Mouse (Mus musculus) R1 (cell line): ENCODE data around the gene Cyth2.
A peak's percentile ranks its signal among the peaks of the same experiment; 100 is the strongest.

ENCODE experiments used
- DNase-seq: peaks from one replicate; pipeline ENCODE4 v3.0.0-alpha.2; 2018; ENCODE audit warnings: low read depth, low spot score

Gene Cyth2

GRCm38 (mm10) chr7:45814841-45815240, 460 bp upstream of the Cyth2 start:
- no peak for DNase-seq

DNA sequence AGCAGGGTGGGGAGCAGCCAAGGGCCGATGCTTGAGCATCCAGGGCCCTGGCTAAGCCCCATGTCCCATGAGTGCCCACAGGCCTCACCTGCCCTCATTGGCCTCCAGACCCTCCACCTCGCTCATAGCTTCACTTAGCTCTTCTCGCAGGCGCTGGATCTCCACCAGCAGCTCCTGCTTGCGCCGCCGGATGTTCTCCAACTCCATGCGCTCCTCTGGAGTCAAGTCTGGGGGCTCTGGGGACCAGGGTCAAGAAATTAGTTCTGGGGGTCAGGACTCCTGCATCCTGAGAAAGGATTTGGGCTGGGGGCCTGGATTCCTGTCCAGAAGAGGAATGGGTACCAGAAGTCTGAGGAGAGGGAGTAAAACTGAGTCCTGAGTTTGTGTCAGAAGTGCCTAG, 1.5 kb downstream of the Cyth2 start:
- no peak for DNase-seq

GRCm38 (mm10) chr7:45809276-45810075, 4.9 kb downstream of the Cyth2 start:
- DNase-seq, result no peak

DNA sequence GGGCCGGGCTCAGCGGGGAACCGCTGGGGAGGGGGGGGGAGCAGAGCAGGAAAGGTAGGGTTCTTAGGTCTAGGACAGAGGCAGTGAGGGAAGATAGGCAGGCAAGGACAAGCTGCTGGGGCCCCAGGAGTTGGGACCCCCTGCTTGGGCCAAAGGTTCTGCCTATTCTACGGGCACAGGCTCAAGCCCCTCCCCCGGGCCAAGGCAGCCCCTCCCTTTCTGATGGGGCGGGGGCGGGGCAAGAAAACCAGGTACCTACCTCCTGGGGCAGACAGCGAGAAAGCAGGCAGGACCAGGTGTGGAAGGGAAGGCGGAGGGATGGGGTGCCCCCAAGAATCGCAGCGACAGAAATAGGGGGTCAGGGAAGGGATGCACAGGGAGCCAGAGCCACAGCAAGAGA, 5.9 kb downstream of the Cyth2 start:
- peak; percentile 59 for DNase-seq

DNA sequence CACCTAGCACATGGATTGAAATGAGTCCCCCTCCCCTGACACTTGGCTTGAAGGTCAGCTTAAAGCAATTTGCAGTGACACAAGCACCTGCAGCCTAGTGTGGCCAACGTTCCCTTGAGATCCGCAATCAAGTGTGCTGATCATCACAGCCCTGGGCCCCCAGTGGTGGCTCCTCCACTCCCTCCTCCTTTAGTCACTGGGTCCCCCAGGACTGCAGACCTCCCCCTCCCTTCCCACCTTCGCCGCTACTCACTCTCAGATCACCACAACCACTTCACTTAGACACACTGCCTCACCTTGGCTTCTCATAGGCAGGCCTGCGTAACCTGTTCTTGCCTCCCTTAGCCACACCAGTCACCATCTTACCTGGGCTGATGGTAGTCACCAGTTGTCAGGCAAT, 8.4 kb downstream of the Cyth2 start:
- DNase-seq, result no peak

DNA sequence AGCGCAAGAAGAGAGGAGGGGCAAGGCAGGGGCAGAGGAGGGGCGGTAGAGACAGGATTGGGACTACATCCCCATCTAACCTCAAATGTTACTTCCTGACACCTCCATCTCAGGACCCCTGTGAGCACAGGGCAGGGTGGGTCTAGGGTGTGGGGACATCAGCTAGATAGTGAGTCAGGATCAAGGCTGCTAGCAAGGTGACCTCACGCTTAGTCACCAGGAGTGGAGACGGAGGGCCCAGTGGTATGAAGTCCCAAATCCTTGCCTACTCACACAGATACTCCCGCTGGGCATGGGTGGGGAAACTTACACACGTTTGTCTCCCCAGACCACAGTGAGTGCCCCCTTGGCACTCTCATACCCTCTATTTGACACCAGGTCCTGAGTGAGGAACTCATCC, 11.8 kb downstream of the Cyth2 start:
- DNase-seq, result no peak

DNA sequence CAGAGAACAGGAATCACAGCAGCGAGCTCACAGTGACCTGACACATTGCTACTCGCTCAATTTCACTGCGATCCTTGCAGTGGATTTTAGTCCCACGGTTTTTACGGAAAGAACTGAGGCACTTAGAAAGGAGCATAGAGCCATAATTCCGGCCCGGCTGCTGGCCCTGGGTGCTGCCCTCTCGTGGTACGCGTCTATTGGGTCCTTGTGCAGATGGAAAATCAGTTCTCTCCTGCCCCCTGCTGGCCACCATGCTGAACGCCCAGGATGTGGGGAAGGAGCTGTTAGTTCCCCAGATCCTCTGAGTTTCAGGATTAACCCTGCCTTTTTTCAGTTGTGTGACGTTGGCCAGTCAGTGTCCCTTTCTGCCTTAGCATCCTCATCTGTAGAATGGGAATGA, 13.0 kb downstream of the Cyth2 start:
- peak; percentile 92 for DNase-seq

DNA sequence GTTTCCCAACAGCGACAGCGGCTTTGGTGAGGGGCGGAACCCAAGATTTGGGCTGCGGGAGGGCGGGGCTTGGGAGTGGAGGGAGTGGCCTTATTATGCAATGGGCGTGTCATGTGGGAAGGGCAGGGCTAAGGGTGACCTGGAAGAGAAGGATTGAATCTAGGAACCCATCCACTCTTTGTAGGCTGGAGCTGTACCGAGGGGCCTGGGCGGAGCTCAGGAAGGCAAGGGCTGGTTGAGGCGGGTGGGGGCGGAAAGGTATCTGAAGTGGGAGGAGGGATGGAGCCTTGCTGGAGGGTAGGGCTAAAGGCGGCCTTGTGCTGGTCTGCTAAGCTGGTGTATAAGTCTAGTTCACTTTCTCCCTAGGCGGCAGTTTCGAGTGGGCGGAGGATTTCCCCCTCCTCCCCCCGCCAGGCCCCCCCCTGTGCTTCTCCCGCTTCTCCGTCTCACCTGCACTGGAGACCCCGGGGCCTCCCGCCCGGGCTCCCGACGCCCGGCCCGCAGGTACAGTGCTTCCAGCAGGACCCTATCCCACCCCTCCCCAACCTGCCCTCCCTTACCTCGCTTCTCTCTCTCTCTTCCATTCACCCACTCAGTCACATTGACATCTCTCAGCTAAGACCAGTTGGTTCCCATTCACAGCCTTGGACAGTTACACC, 13.7 kb downstream of the Cyth2 start:
- peak; percentile 95 for DNase-seq

- DNase-seq, result peak; percentile 91
These were observed 14.4 kb downstream of the Cyth2 start for GRCm38 (mm10) chr7:45800001-45800400.

GRCm38 (mm10) chr7:45798931-45799330, 15.4 kb downstream of the Cyth2 start:
- DNase-seq, result no peak

DNA sequence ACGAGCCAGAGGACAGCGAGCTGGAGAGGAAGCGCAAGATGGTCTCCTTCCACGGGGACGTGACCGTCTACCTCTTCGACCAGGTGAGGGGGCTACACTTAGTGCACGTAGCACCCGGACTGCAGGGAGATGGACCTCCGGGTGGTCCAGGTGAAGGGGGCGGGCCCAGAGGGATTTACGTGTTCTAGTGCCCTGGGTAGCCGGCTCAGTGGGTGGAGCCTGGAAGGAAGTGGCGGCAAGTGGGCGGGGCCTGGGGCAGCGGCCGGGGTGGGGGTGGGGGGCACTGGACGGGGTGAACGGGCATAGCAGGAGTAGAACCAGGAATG, 15.9 kb downstream of the Cyth2 start:
- peak; percentile 55 for DNase-seq

- DNase-seq, result no peak
These were observed 16.5 kb downstream of the Cyth2 start for GRCm38 (mm10) chr7:45797661-45798510.

GRCm38 (mm10) chr7:45796950-45797349, 17.4 kb downstream of the Cyth2 start:
- DNase-seq, result no peak

DNA sequence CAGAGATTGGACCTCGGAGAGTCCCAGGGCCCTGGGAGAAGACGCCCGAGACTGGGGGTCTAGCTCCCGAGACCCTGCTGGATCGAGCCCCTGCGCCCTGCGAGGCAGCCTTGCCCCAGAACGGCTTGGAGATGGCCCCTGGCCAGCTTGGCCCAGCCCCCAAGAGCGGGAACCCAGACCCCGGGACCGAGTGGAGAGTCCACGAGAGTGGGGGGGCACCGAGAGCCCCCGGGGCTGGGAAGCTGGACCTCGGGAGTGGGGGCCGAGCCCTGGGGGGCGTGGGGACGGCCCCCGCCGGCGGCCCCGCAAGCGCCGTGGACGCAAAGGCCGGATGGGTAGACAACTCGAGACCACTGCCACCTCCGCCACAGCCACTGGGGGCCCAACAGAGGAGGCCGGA, 19.4 kb downstream of the Cyth2 start:
- no peak for DNase-seq

GRCm38 (mm10) chr7:45793969-45794585, 20.3 kb downstream of the Cyth2 start:
- no peak for DNase-seq

DNA sequence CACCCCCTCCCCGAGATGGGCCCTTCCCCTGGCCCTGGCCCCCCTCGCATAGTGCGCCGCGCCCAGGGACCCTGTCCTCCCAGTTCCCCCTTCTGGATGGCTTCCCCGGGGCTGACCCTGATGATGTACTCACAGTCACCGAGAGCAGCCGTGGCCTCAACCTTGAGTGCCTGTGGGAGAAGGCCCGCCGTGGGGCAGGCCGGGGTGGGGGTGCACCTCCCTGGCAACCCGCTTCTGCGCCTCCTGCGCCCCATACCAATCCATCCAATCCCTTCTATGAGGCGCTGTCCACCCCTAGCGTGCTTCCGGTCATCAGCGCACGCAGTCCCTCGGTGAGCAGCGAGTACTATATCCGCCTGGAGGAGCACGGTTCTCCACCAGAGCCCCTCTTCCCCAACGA, 21.1 kb downstream of the Cyth2 start:
- no peak for DNase-seq

DNA sequence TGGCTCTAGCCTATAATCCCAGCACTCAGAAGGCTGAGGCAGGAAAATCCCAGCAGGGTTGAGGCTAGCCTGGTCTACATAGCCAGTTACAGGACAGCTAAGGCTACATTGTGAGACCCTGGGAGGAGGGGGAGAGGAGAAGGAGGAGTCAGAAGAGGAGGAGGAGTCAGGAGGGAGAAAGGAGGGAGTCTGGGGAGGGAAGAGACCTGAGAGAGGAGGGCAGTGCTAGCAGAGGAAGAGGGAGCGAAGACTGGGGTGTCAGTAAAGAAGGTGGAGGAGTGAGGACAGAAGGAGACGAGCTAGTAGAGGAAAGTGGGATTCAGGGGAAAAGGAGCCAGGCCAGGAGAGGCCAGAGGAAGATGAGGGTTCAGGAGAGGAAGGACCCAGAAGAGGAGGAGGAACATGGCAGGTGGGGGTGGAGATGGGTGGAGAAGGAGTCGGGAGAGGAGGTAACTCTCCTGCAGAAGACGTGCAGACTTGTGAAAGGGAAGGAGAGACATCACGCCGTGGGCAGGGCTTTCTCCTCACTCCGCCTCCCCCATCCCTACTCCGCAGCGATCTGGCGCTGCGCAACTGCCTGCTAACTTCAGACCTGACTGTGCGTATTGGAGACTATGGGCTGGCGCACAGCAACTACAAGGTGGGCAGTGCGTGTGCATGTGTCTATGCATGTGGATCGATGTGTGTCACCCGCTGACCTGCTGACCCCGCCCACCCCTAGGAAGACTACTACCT, 22.5 kb downstream of the Cyth2 start:
- peak; percentile 73 for DNase-seq

- DNase-seq, result no peak
These were observed 23.7 kb downstream of the Cyth2 start for GRCm38 (mm10) chr7:45790721-45791120.

- DNase-seq, result no peak
These were observed 26.7 kb downstream of the Cyth2 start for GRCm38 (mm10) chr7:45787642-45788041.

GRCm38 (mm10) chr7:45786661-45787413, 27.5 kb downstream of the Cyth2 start:
- DNase-seq, result peak; percentile 99
